Mouse (Mus musculus): ENCODE data around the gene Prpf18.

The Prpf18 gene

DNA sequence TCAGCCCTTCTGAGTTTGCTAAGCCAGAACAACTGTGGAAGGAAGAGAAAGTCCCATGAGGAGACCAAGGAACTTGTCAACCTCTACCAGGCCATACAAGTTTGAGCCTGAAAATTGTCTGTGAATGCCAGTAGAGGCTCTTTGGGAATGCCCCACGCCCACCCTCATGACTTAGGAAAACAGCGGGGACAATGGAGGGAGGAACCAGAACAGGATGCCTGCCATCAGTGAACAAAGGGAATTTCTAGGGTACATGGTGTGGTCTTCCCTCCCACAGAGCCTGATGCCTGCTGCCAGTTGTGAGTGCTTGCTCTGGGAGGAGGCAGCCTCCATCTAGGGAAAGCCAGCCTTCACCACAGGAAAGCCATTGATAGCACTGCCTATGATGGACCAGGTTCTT, 76.8 kb downstream of the Prpf18 start:
- no peak for DNase-seq (ENCODE audit: low read depth)

DNA sequence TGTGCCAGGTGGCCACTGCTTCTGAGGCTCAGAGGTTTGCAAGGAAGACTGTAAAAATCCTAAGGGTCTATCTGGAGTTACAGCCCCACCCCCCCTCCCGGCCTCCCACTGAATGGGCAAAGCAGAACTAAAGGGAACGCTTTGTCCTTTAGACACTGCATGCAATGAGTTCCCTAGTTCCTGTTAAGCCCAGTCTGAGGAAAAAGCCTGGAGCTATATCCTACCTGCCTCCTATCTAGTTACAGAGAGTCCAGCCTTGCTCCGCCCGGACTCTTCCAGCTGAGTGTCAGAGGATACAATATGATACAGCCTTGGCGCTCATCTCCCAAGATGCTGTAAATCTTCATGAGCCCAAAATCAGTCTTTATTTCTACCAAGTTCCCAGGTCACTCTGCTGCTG, 77.7 kb downstream of the Prpf18 start:
- no peak for DNase-seq (ENCODE audit: low read depth)

DNA sequence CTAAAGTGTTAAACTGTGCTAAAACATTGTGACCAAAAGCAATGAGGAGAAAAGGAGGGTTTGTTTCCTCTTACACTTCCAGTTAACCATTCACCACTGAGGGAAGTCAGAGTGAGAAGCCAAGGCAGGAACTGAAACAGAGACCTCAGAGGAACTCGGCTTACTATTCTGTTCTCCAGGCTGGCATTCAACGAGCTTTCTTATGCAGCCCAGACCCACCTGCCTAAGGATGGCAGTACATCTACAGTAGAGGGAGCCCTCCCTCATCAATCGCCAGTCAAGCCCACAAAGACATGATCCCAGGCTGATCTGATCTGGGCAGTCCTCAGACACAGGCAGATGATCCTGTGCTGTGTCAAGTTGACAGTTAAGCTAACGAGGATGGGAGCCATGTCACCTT, 78.5 kb downstream of the Prpf18 start:
- no peak for DNase-seq (ENCODE audit: low read depth)

DNA sequence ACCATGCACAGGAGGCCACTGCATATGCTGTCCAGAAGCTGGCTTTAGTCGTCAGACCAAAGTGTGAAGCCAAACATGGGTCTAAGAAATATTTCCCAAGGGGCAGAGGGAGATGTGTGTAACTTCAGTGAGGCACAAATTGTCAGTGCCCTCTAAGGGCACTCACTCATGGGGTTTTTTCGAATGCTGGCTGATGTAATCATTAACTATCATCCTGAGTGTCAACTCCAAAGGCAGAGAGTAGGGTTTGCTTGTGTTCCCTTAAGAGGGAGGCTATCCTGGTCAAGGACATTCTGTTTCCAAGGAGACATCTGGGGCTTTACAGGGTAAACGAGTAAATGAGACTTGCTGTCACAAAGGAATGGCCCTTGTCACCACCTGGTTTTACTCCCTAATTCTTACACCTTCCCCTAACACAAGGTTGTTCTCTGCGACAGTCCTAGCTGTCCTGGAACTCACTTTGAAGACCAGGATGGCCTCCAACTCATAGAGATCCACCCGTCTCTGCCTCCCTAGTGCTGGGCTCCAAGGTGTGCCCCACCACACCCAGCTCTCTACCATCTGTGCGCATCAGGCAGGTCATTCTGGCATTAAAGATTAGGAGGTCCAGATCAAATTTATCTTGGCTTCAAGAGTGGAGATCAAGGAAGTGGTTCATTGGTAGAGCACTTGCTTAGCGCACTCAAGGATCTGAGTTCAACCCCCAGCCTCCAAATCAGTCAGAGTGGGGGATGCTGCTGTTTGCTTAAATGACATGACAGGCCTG, 79.2 kb downstream of the Prpf18 start:
- DNase-seq (ENCODE audit: low read depth): no peak

Data from c-Kit-positive CD71-negative TER-119-negative erythroid progenitor cells, embryonic 14.5 days (primary cell).